In the genomic region with DNA sequence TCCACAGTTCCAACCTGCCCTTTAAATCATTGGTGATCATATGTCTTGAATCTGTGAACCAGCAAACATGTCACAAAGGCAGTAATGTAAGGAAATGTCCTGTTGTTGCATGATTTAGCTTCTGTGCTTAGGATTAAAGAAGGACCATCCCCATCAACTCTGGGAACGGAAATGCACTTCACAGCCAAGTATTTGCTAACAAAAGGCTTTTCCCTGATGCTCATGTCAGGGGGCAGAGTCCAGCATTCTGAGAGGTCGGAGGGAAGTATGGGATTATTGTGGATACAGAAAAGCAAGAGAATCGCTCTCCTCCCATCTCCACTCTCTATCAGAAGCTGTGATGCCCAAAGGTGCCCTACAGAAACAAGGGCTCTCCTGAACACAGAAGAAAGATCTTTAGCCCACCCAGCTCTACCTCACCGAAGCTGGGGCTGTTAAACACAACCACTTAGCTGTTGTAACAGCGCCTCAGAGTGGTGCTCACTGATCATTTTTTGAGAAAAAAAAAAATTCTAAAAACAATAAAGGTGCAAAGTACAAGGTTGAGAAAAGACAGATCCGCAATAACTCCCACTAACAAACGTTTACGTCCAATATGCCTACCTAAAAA, we compare ENCODE assay signal across 9 mouse cellular contexts. TPM values are rescaled to one million over a fixed set of nuclear protein-coding genes. Genes with fewer than 3 reads are reported as not detected.
DNase-seq lines count a peak whose midpoint lies in the region; ATAC-seq and TF ChIP-seq lines count a peak whose summit lies in the region.
"Had no signal": no experiment of that assay in that cellular context is flagged by ENCODE, and none has a peak within 500 bp of the region (broad histone marks: within the 10 kb centered on the region; RNA-seq: fewer than 3 reads in every experiment).

No protein-coding gene starts in this region.

- no peak for DNase-seq in heart, postnatal 36 days
- no peak for DNase-seq in layer of hippocampus, adult 9-10 months (ENCODE audit: low spot score)
- no peak for DNase-seq in layer of hippocampus, postnatal 14 days (ENCODE audit: low spot score in 2 of 2)
- no peak for DNase-seq in gastrocnemius, postnatal 4 days (ENCODE audit: low spot score in 2 of 2)

- peak; percentile 43 for TF ChIP-seq CTCF in intestine, postnatal 0 days (IDR thresholded peaks at IDR 0.05; ENCODE audit: low read depth)

- H3K9me3 ChIP-seq in heart, embryonic 11.5 days (replicated peaks; ENCODE audit: control insufficient read depth, low read length) = no peaks in the 10 kb centered on the region
- H3K9me3 ChIP-seq in embryonic facial prominence, embryonic 15.5 days (replicated peaks) = no peaks in the 10 kb centered on the region
- no peaks in the 10 kb centered on the region for H3K9me3 ChIP-seq in intestine, postnatal 0 days (ENCODE audit: control insufficient read depth)
- no peaks in the 10 kb centered on the region for H3K9me3 ChIP-seq in midbrain, embryonic 15.5 days
- H3K9me3 ChIP-seq: limb, embryonic 15.5 days had no signal

- H3K4me1 ChIP-seq in heart, embryonic 11.5 days (ENCODE audit: control insufficient read depth, insufficient read depth, low read length) = peaks cover 7% of the 10 kb centered on the region
- peaks cover 13% of the 10 kb centered on the region for H3K4me1 ChIP-seq in embryonic facial prominence, embryonic 15.5 days
- H3K4me1 ChIP-seq in intestine, postnatal 0 days (replicated peaks; ENCODE audit: control insufficient read depth, insufficient read depth, low read length) = no peaks in the 10 kb centered on the region; the same call in 1 of the 2 replicates
- H3K4me1 ChIP-seq in midbrain, embryonic 15.5 days = peaks cover 28% of the 10 kb centered on the region

- H3K4me3 ChIP-seq in heart, embryonic 11.5 days (ENCODE audit: low read depth, low read length) = no peak overlapping the region
- H3K4me3 ChIP-seq in embryonic facial prominence, embryonic 15.5 days (replicated peaks) = peak overlapping the region; percentile 88; the same call in 1 of the 2 replicates
- H3K4me3 ChIP-seq in intestine, postnatal 0 days (ENCODE audit: low read depth, low read length) = peak overlapping the region; percentile 94
- H3K4me3 ChIP-seq in midbrain, embryonic 15.5 days = peak overlapping the region; percentile 90

- H3K9ac ChIP-seq in heart, embryonic 11.5 days (ENCODE audit: low read depth, low read length) = no peak overlapping the region
- H3K9ac ChIP-seq in embryonic facial prominence, embryonic 15.5 days = no peak overlapping the region
- peak overlapping the region; percentile 45; the same call in 1 of the 2 replicates for H3K9ac ChIP-seq in intestine, postnatal 0 days (ENCODE audit: low read depth, low read length)
- no peak overlapping the region for H3K9ac ChIP-seq in midbrain, embryonic 15.5 days

- H3K36me3 ChIP-seq in heart, embryonic 11.5 days (ENCODE audit: control insufficient read depth, insufficient read depth, low read length) = no peaks in the 10 kb centered on the region
- no peaks in the 10 kb centered on the region for H3K36me3 ChIP-seq in embryonic facial prominence, embryonic 15.5 days
- H3K36me3 ChIP-seq in intestine, postnatal 0 days (ENCODE audit: control insufficient read depth, insufficient read depth) = no peaks in the 10 kb centered on the region
- no peaks in the 10 kb centered on the region for H3K36me3 ChIP-seq in midbrain, embryonic 15.5 days (replicated peaks)
- H3K36me3 ChIP-seq: limb, embryonic 15.5 days had no signal

- peak overlapping the region; percentile 100 for H3K4me2 ChIP-seq in heart, embryonic 11.5 days
- H3K4me2 ChIP-seq in embryonic facial prominence, embryonic 15.5 days (replicated peaks) = peak overlapping the region; percentile 99
- H3K4me2 ChIP-seq in intestine, postnatal 0 days (replicated peaks; ENCODE audit: low read depth) = peak overlapping the region; percentile 79
- H3K4me2 ChIP-seq in midbrain, embryonic 15.5 days = peak overlapping the region; percentile 77

- no peaks in the 10 kb centered on the region for H3K27me3 ChIP-seq in heart, embryonic 11.5 days (ENCODE audit: control insufficient read depth, insufficient read depth, low read length)
- no peaks in the 10 kb centered on the region for H3K27me3 ChIP-seq in embryonic facial prominence, embryonic 15.5 days
- H3K27me3 ChIP-seq in intestine, postnatal 0 days (replicated peaks; ENCODE audit: control insufficient read depth, insufficient read depth, low read length) = no peaks in the 10 kb centered on the region
- H3K27me3 ChIP-seq in midbrain, embryonic 15.5 days (replicated peaks) = no peaks in the 10 kb centered on the region
- H3K27me3 ChIP-seq: limb, embryonic 15.5 days had no signal

- intact Hi-C loops in heart, postnatal 36 days (cut with DNase I) = no loop called here

- no peak overlapping the region for H3K27ac ChIP-seq in heart, embryonic 11.5 days (ENCODE audit: low read depth, low read length)
- peak overlapping the region; percentile 48; the same call in 1 of the 2 replicates for H3K27ac ChIP-seq in embryonic facial prominence, embryonic 15.5 days (replicated peaks)
- H3K27ac ChIP-seq in intestine, postnatal 0 days (ENCODE audit: low read depth, low read length) = peak overlapping the region; percentile 73; the same call in 1 of the 2 replicates
- H3K27ac ChIP-seq in midbrain, embryonic 15.5 days = peak overlapping the region; percentile 86; the same call in 1 of the 2 replicates

- ATAC-seq in heart, embryonic 11.5 days (replicated peaks; ENCODE audit: insufficient number of reproducible peaks, low FRiP score, low TSS enrichment) = no peak
- ATAC-seq in embryonic facial prominence, embryonic 15.5 days (ENCODE audit: insufficient number of reproducible peaks, low FRiP score, low TSS enrichment, low read depth) = no peak
- ATAC-seq in intestine, postnatal 0 days = no peak
- ATAC-seq in midbrain, embryonic 15.5 days (replicated peaks) = no peak

- 53% methylated on average over 8 of the region's 8 CpGs for WGBS in heart, embryonic 11.5 days (ENCODE audit: insufficient replicate concordance)
- WGBS in embryonic facial prominence, embryonic 15.5 days = 58% methylated on average over 8 of the region's 8 CpGs
- WGBS in intestine, postnatal 0 days = 15% methylated on average over 8 of the region's 8 CpGs
- WGBS in midbrain, embryonic 15.5 days = 38% methylated on average over 8 of the region's 8 CpGs

RNA-seq across cellular contexts. Expression of a gene that starts 1.2 kb away (rescaled TPM):
- polyA plus RNA-seq in heart, embryonic 11.5 days (2014; fragmentation: Nextera tagmentation; extraction: Ambion mirVana) = 6.5 and 7.5 TPM in 2 replicates
- total RNA-seq in heart, postnatal 36 days (2021) = 10 to 100 TPM; 10.1 to 10.3 TPM
- 10.6 and 12.7 TPM in 2 replicates for polyA plus RNA-seq in embryonic facial prominence, embryonic 15.5 days (2015; fragmentation: Nextera tagmentation; extraction: Ambion mirVana)
- polyA plus RNA-seq in intestine, postnatal 0 days (2015; fragmentation: Nextera tagmentation; extraction: Ambion mirVana) = 6.7 and 7.2 TPM in 2 replicates
- 19.8 and 21.8 TPM in 2 replicates for polyA plus RNA-seq in midbrain, embryonic 15.5 days (2015; fragmentation: Nextera tagmentation; extraction: Ambion mirVana)
- 10 to 100 TPM in 1 of 2 experiments, 1 to 10 TPM in 1; 8.7 to 11.7 TPM for total RNA-seq in layer of hippocampus, postnatal 14 days (2021)
- 10 to 100 TPM in 1 of 2 experiments, 1 to 10 TPM in 1; 9.0 to 11.3 TPM for total RNA-seq in gastrocnemius, postnatal 4 days (2021)

RNA-seq across cellular contexts. Expression of a gene that starts 2.4 kb away (rescaled TPM):
- polyA plus RNA-seq in heart, embryonic 11.5 days (2014; fragmentation: Nextera tagmentation; extraction: Ambion mirVana) = 16.7 and 17.4 TPM in 2 replicates
- 1 to 10 TPM; 3.6 to 4.2 TPM for total RNA-seq in heart, postnatal 36 days (2021)
- 16.0 and 16.9 TPM in 2 replicates for polyA plus RNA-seq in embryonic facial prominence, embryonic 15.5 days (2015; fragmentation: Nextera tagmentation; extraction: Ambion mirVana)
- 21.6 and 21.9 TPM in 2 replicates for polyA plus RNA-seq in intestine, postnatal 0 days (2015; fragmentation: Nextera tagmentation; extraction: Ambion mirVana)
- polyA plus RNA-seq in midbrain, embryonic 15.5 days (2015; fragmentation: Nextera tagmentation; extraction: Ambion mirVana) = 21.6 and 25.3 TPM in 2 replicates
- 10 to 100 TPM in 1 of 2 experiments, 1 to 10 TPM in 1; 8.4 to 12.4 TPM for total RNA-seq in layer of hippocampus, postnatal 14 days (2021)
- 1 to 10 TPM; 7.0 to 8.6 TPM for total RNA-seq in gastrocnemius, postnatal 4 days (2021)

RNA-seq across cellular contexts. Expression of a gene that starts 27.5 kb away (rescaled TPM):
- polyA plus RNA-seq in heart, embryonic 11.5 days (2014; fragmentation: Nextera tagmentation; extraction: Ambion mirVana) = 2.7 and 2.8 TPM in 2 replicates
- total RNA-seq in heart, postnatal 36 days (2021) = 1 to 10 TPM; 5.6 to 7.8 TPM
- 5.9 TPM in 2 replicates for polyA plus RNA-seq in embryonic facial prominence, embryonic 15.5 days (2015; fragmentation: Nextera tagmentation; extraction: Ambion mirVana)
- polyA plus RNA-seq in intestine, postnatal 0 days (2015; fragmentation: Nextera tagmentation; extraction: Ambion mirVana) = 2.1 and 2.4 TPM in 2 replicates
- polyA plus RNA-seq in midbrain, embryonic 15.5 days (2015; fragmentation: Nextera tagmentation; extraction: Ambion mirVana) = 17.6 and 19.1 TPM in 2 replicates
- total RNA-seq in layer of hippocampus, postnatal 14 days (2021) = 10 to 100 TPM; 15.8 to 16.7 TPM
- total RNA-seq in gastrocnemius, postnatal 4 days (2021) = 1 to 10 TPM; 3.6 to 3.8 TPM
